Mouse (Mus musculus) C2C12 (cell line): Measurements from ENCODE around the gene Traf5.

ENCODE experiments used
- CEBPB ChIP-seq: IDR thresholded peaks from one replicate; pipeline ENCODE4 v1.6.1; 2011; ENCODE audit warnings: low read depth, mild to moderate bottlenecking, control low read depth, moderate library complexity
- CTCF ChIP-seq: IDR thresholded peaks from one replicate; pipeline ENCODE4 v1.5.1; 2011; ENCODE audit not compliant: control insufficient read depth, insufficient read depth, insufficient read length
- FOSL1 ChIP-seq: IDR thresholded peaks from one replicate; pipeline ENCODE4 v1.8.0; 2011; ENCODE audit warnings: mild to moderate bottlenecking, low read length; ENCODE audit not compliant: poor library complexity, insufficient read depth, severe bottlenecking
- MAX ChIP-seq: IDR thresholded peaks from one replicate; pipeline ENCODE4 v1.6.1; 2011; ENCODE audit warnings: mild to moderate bottlenecking, control low read depth
- MYOD1 ChIP-seq: IDR thresholded peaks from one replicate; pipeline ENCODE4 v1.6.1; 2011; ENCODE audit warnings: low read depth; ENCODE audit not compliant: control insufficient read depth, insufficient read length
- MYOG ChIP-seq: IDR thresholded peaks from one replicate; pipeline ENCODE4 v1.6.1; 2011; ENCODE audit not compliant: control insufficient read depth, insufficient read length; ENCODE audit errors: extremely low read depth
- USF1 ChIP-seq: IDR thresholded peaks from one replicate; pipeline ENCODE4 v1.6.1; 2011; ENCODE audit warnings: low read depth, mild to moderate bottlenecking, control low read depth, moderate library complexity

DNA sequence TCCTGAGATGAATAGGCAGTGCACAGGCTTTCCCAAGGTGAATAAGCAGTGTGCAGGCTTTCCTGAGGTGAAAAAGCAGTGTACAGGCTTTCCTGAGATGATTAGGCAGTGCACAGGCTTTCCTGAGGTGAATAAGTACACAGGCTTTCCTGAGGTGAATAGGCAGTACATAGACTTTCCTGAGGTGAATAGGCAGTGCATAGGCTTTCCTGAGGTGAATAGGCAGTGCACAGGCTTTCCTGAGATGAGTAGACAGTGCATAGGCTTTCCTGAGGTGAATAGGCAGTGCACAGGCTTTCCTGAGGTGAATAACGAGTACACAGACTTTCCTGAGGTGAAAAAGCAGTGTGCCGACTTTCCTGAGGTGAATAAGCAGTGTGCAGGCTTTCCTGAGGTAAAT lies 131.4 kb downstream of the Traf5 start:
- TF ChIP-seq MYOG, result no peak
- no peak for TF ChIP-seq CTCF
- TF ChIP-seq CEBPB, result no peak
- TF ChIP-seq USF1, result no peak
- TF ChIP-seq MYOD1, result no peak
- TF ChIP-seq MAX, result no peak
- TF ChIP-seq FOSL1, result no peak
